Mouse (Mus musculus) lung, adult 2 months (tissue): ENCODE results near the gene Prkcd. TPM values are rescaled to one million over a fixed set of nuclear protein-coding genes. Genes with fewer than 3 reads are reported as not detected.

Experiments
- DNase-seq: peaks from one replicate; pipeline ENCODE4 v3.0.0; 2022
- H3K4me1 ChIP-seq: fragments of 200-500 bp; 2 replicates; pipeline ENCODE4 v1.6.1; 2011; ENCODE audit warnings: low read length; ENCODE audit not compliant: control insufficient read depth, insufficient read depth
- H3K4me3 ChIP-seq: fragments of 200-500 bp; replicated peaks from 2 replicates; pipeline ENCODE3; 2011; ENCODE audit warnings: low read depth, mild to moderate bottlenecking, control low read depth, low read length; ENCODE audit errors: extremely low read depth
- CTCF ChIP-seq: fragments of 200-500 bp; IDR thresholded peaks from 2 replicates; pipeline ENCODE4 v1.5.1; 2011; ENCODE audit warnings: mild to moderate bottlenecking, low read length, control low read depth; ENCODE audit not compliant: insufficient read depth
- POLR2A ChIP-seq: fragments of 200-500 bp; IDR thresholded peaks from 2 replicates; pipeline ENCODE4 v1.6.1; 2011; ENCODE audit warnings: low read depth, mild to moderate bottlenecking, control low read depth, low read length, borderline replicate concordance; ENCODE audit errors: extremely low read depth
- WGBS: fragments of 180-500 bp; shearing (Covaris S2); methylation state at CpG from one replicate; pipeline ENCODE4 v1.1.7; 2018; 5-methylcytosine and 5-hydroxymethylcytosine counted together
- polyA plus RNA-seq: library from polyadenylated mRNA; depleted of rRNA; stranded (reverse); fragments of >200 nt; gene quantifications from 2 replicates; pipeline ENCODE4 v1.2.3, GENCODE M21; 2012; rRNA removed

Prkcd gene
- polyA plus RNA-seq, 1 experiment, result 134 TPM

DNA sequence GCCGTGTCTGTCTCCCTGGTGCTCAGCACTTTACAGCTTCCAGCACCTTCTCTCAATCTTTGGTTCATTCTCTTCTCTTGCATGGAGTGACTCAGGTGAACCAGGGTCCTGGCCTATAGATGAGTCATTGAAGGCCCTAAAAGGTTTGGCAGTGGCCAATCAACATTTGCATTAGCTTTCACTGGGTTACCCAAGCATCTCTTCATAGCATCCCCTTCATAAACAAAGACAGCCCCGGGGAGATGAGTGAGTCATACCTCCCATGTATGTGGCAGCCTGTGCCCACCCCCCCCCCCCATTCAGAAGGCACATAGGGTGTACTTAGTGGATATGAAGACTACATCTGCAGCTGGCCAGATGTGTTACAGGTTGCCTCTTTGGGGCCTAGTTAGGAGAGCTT, 69.4 kb downstream of the Prkcd start:
- Histone ChIP-seq H3K4me1 (peaks cover under 1% of the 10 kb centered on the region; the same call in 1 of the 2 replicates), H3K4me3 (no peak overlapping the region)
- TF ChIP-seq CTCF, result no peak
- TF ChIP-seq POLR2A, result no peak
- WGBS, result 68% methylated on average over 2 of the region's 2 CpGs
- DNase-seq, result no peak

DNA sequence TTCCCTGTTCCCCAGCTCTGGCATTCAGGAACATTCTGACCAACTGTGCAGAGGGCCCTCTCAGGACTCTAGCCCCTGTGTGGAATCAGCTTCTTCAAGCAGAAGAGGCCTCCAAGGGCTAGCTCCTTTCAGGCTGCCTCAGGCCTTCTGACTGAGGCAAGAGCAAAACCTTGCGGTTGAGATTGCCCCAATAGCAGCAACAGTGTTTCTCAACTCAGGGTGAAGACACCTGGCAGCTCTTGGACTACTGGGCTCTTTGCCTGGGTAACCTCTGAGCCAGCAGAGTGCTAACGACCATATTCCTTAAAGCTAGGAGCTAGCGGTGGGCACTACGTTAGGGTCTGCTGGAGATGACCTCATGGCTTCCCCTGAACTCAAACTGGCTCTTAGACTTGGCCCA, 72.8 kb downstream of the Prkcd start:
- 63% methylated on average over 4 of the region's 4 CpGs for WGBS
- TF ChIP-seq CTCF (no peak), POLR2A (no peak)
- no peak overlapping the region for H3K4me3 ChIP-seq
- no peak for DNase-seq
- peaks cover 22% of the 10 kb centered on the region for H3K4me1 ChIP-seq

DNA sequence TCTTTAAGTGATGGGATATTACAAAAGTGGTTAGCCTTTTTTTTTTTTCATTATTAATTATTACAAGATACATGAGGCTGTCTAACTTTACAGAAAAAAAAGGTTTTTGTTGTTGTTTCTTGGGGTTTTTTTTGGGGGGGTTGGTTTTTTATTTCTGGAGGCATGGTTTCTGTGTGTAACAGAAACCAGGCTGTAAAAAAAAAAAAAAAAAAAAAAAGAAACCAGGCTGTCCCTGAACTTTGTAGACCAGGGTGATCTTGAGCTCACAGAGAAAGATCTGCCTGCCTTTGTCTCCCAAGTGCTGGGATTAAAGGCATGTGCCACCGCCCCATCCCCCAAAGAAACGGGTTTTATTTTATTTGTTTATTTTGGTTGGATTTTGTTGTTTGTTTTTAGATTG, 74.0 kb downstream of the Prkcd start:
- DNase-seq, result no peak
- TF ChIP-seq CTCF (no peak), POLR2A (no peak)
- Histone ChIP-seq H3K4me1 (peaks cover 24% of the 10 kb centered on the region), H3K4me3 (no peak overlapping the region)
- 79% methylated on average over 2 of the region's 2 CpGs for WGBS

DNA sequence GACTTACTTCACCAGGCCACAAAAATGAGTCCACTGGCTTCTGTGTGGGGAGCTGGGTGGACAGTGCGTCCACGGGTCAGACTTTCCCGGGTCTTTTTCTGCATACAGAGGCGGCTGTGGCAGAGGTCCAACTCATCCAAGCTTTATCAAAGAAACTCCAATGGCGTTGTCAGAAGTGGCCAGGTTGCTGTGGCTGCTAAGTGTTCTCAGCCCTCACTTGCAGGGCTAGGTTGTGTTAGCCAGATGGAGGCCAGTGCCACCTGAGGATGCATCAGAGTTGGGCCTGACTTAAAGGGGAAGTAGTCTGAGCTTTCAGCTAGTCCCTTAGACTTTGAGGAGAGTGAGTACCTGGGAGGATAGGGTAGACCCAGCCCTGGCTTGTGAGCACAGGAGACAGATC, 74.5 kb downstream of the Prkcd start:
- H3K4me1 ChIP-seq, result peaks cover 24% of the 10 kb centered on the region
- DNase-seq, result no peak
- TF ChIP-seq CTCF (no peak), POLR2A (no peak)
- no peak overlapping the region for H3K4me3 ChIP-seq
- WGBS, result 46% methylated on average over 5 of the region's 5 CpGs

DNA sequence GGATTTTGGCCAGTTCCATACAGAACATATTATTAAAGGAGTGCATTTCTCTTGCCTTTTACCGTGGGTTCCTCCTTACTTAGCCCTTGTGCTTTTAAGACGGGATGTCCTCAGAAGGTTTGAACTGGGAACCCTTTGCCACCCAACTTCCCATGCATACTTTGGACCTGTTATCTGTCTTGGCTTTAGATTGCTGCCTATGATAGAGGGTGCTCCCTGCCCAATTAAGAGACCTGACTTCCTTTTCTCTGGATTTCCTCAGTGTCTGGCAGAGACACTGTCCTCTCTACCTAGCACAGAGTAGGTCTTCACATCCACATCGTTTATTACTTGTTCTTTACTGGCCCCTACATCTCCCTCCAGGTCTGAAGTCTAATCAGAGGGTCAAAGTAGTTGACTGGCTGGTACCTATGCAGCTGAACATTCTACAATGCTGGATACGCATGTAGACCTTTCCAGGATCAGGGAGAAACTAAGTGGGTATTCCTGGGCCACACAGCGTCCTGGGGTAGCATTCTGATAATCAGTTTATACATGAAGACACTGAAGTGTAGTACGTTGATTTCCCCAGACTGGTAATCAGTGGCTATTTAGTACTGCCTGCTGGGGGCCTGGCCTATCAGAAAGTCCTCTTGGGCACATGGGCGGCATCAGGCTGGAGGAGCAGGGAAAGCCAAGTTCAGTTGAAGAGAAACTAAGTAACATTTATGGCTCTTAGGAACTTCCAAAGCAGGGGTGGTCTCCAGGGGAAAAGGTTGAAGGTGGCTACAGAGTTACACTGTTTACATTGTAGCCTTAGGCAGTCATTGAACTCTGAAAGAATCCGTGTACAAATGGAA, 75.6 kb downstream of the Prkcd start:
- H3K4me1 ChIP-seq, result peaks cover 24% of the 10 kb centered on the region
- DNase-seq, result no peak
- no peak for TF ChIP-seq CTCF
- TF ChIP-seq POLR2A, result no peak
- WGBS, result 44% methylated on average over 8 of the region's 8 CpGs
- H3K4me3 ChIP-seq, result peak overlapping the region; percentile 90

DNA sequence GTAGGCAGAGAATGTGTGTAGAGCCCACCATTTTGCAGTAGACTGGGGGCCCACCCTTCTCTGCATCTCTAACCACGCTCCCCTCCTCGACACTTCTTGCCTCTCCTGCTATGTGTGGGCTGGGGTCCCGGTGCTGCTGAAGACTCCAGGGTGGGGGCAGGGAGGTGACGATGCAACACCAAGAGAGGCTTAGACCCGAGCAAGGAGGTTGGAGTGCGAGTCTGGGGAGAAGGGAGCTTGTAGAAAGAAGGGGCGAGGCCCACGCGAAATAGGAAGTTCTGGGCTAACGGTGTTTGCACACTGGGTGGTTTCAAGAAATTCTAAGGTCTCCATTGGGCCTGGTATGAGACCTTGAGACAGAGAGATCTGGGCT, 76.2 kb downstream of the Prkcd start:
- TF ChIP-seq CTCF, result no peak
- no peak for TF ChIP-seq POLR2A
- no peak for DNase-seq
- 2% methylated on average over 10 of the region's 10 CpGs for WGBS
- peak overlapping the region; percentile 90 for H3K4me3 ChIP-seq
- peaks cover 24% of the 10 kb centered on the region for H3K4me1 ChIP-seq

DNA sequence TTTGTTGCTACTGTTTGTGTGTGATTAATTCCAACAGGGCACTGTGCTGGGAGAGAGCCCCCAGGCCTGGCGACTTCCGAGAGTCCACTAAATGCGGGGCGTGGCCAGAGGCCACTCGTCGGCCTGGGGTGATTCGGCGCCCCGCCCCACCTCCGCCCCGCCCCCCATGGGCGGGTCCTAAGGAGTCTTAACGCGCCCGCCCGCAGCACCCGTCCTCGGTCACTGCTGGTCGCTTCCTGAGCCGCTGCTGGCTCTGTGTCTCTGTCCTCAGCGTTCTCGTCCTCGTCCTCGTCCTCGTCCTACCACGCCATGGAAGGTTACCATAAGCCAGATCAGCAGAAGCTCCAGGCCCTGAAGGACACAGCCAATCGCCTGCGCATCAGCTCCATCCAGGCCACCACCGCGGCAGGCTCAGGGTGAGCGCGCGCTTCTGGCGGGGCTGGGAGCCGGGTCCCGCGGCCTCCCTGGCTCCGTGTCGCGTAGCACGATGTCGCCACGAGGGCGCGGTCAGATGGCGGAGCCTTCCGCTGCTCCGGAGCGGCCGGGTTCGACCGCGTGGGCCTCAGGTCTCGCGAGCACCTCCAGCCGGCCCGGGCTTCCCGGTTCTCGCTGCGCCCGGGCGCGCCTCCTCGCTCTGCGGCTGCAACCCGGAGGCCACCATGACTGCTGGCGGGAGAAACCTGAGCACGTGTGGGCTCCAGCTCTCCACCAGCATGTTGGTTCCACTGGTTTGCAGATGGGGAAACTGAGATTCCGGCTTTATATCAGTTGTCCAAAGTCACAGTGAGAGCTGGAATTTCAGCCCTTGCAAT, 76.8 kb downstream of the Prkcd start:
- peak; percentile 96; the same call in 1 of the 2 replicates for TF ChIP-seq POLR2A
- TF ChIP-seq CTCF, result no peak
- peak; percentile 92 for DNase-seq
- under 1% methylated on average over 69 of the region's 69 CpGs for WGBS
- H3K4me1 ChIP-seq, result peaks cover 24% of the 10 kb centered on the region
- peak overlapping the region; percentile 90 for H3K4me3 ChIP-seq

DNA sequence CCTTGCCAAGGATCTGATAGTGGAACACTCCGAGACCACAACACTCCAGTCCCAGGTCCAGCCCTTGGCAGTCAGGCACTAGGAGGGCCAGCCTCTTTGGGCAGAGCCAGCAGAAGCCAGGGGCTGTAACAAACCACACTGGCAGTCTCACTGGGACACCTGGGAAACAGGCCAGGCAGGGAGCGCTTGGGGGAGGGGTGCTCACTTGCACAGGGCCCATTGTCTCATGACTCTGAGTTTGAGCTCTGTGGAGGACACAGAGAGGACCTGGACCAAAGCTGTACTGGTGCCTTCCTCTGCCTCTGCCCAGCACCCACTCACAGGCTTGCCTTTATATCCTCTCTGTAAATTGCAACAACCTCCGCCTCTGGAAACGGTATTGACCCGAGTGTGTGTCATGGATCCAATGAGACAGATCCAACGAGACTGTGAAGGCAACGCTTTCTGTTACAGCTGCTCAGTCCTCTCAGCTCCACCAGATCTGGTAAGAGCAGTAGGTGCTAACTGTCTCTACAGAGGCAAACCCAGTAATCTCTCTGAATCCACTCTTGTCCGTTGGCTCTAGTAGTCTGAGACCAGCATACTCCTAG, 77.8 kb downstream of the Prkcd start, which contains the start of gene Tkt:
TSS of gene Tkt (plus strand) at position 229 of the 590 bp plus-strand sequence.
- DNase-seq, result peak; percentile 76
- Histone ChIP-seq H3K4me1 (peaks cover 24% of the 10 kb centered on the region), H3K4me3 (peak within 1 kb of the TSS; percentile 90)
- peak; percentile 30; the same call in 1 of the 2 replicates for TF ChIP-seq POLR2A
- no peak for TF ChIP-seq CTCF
- WGBS, result 34% methylated on average over 8 of the region's 8 CpGs

Other genes with a start within 250 kb of the Prkcd start
- gene Dcp1a, start 146.7 kb downstream of the Prkcd start, polyA plus RNA-seq, result 31.1 and 36.5 TPM in 2 replicates
- 20.7 and 26.2 TPM in 2 replicates for gene Cacna1d, start 134.8 kb downstream of the Prkcd start, polyA plus RNA-seq
- 223 and 271 TPM in 2 replicates for gene Tkt, start 77.9 kb downstream of the Prkcd start, polyA plus RNA-seq
- gene Rft1, start 28.1 kb upstream of the Prkcd start, polyA plus RNA-seq, result 10.1 and 18.7 TPM in 2 replicates
- gene Sfmbt1, start 88.6 kb upstream of the Prkcd start, polyA plus RNA-seq, result 0.93 and 1.8 TPM in 2 replicates
- gene Tmem110, start 199.4 kb upstream of the Prkcd start, polyA plus RNA-seq, result 40.6 and 43.7 TPM in 2 replicates